Mouse (Mus musculus): Measurements from ENCODE around the gene 4933412E24Rik. TPM values are rescaled to one million over a fixed set of nuclear protein-coding genes. Genes with fewer than 3 reads are reported as not detected.

Gene 4933412E24Rik
- not detected in 2 replicates for polyA plus RNA-seq (2012; ENCODE audit: insufficient read depth, insufficient read length, missing spikeins)

GRCm38 (mm10) chr15:60016513-60016912 is at the start of gene 4933412E24Rik:
4933412E24Rik (minus strand) TSS chr15:60016613.
- Histone ChIP-seq H3K27ac (replicated peaks; ENCODE audit: low read depth, low read length) (no peak within 1 kb of the TSS), H3K4me1 (ENCODE audit: control insufficient read depth, insufficient read depth, insufficient read length, low read length) (no peaks in the 10 kb centered on the region), H3K4me3 (ENCODE audit: insufficient read depth, low read depth, low read length) (no peak within 1 kb of the TSS)

GRCm38 (mm10) chr15:60030728-60031127 is 14.3 kb upstream of the 4933412E24Rik start:
- H3K4me3 ChIP-seq (ENCODE audit: insufficient read depth, low read depth, low read length) = no peak overlapping the region
- no peaks in the 10 kb centered on the region for H3K4me1 ChIP-seq (ENCODE audit: control insufficient read depth, insufficient read depth, insufficient read length, low read length)

GRCm38 (mm10) chr15:60021256-60021655 is 4.8 kb upstream of the 4933412E24Rik start:
- Histone ChIP-seq H3K4me1 (ENCODE audit: control insufficient read depth, insufficient read depth, insufficient read length, low read length) (no peaks in the 10 kb centered on the region), H3K4me3 (ENCODE audit: insufficient read depth, low read depth, low read length) (no peak overlapping the region), H3K27ac (replicated peaks; ENCODE audit: low read depth, low read length) (no peak overlapping the region)

More at GRCm38 (mm10) chr15:60030728-60031127, 14.3 kb upstream of the 4933412E24Rik start:
- no peak overlapping the region for H3K27ac ChIP-seq (replicated peaks; ENCODE audit: low read depth, low read length)

- no peaks in the 10 kb centered on the region; the same call in 1 of the 2 replicates for H3K4me1 ChIP-seq (ENCODE audit: control insufficient read depth, insufficient read depth, insufficient read length, low read length)
- H3K4me3 ChIP-seq (ENCODE audit: insufficient read depth, low read depth, low read length) = no peak overlapping the region
- H3K27ac ChIP-seq (replicated peaks; ENCODE audit: low read depth, low read length) = no peak overlapping the region
Observed at GRCm38 (mm10) chr15:60010199-60010598, 6.2 kb downstream of the 4933412E24Rik start.

GRCm38 (mm10) chr15:60009610-60010009 is 6.8 kb downstream of the 4933412E24Rik start:
- Histone ChIP-seq H3K27ac (replicated peaks; ENCODE audit: low read depth, low read length) (no peak overlapping the region), H3K4me1 (ENCODE audit: control insufficient read depth, insufficient read depth, insufficient read length, low read length) (no peaks in the 10 kb centered on the region; the same call in 1 of the 2 replicates), H3K4me3 (ENCODE audit: insufficient read depth, low read depth, low read length) (no peak overlapping the region)

- H3K4me3 ChIP-seq (ENCODE audit: insufficient read depth, low read depth, low read length) = no peak overlapping the region
- no peaks in the 10 kb centered on the region for H3K4me1 ChIP-seq (ENCODE audit: control insufficient read depth, insufficient read depth, insufficient read length, low read length)
- H3K27ac ChIP-seq (replicated peaks; ENCODE audit: low read depth, low read length) = no peak overlapping the region
Observed at GRCm38 (mm10) chr15:59983777-59984176, 32.6 kb downstream of the 4933412E24Rik start.

- H3K4me1 ChIP-seq (ENCODE audit: control insufficient read depth, insufficient read depth, insufficient read length, low read length) = no peaks in the 10 kb centered on the region
Observed at GRCm38 (mm10) chr15:59975310-59975709, 41.1 kb downstream of the 4933412E24Rik start.

GRCm38 (mm10) chr15:59974584-59974983 is 41.8 kb downstream of the 4933412E24Rik start:
- no peaks in the 10 kb centered on the region for H3K4me1 ChIP-seq (ENCODE audit: control insufficient read depth, insufficient read depth, insufficient read length, low read length)
- H3K4me3 ChIP-seq (ENCODE audit: insufficient read depth, low read depth, low read length) = no peak overlapping the region
- H3K27ac ChIP-seq (replicated peaks; ENCODE audit: low read depth, low read length) = no peak overlapping the region

More at GRCm38 (mm10) chr15:59975310-59975709, 41.1 kb downstream of the 4933412E24Rik start:
- no peak overlapping the region for H3K27ac ChIP-seq (replicated peaks; ENCODE audit: low read depth, low read length)
- H3K4me3 ChIP-seq (ENCODE audit: insufficient read depth, low read depth, low read length) = no peak overlapping the region

- no peaks in the 10 kb centered on the region for H3K4me1 ChIP-seq (ENCODE audit: control insufficient read depth, insufficient read depth, insufficient read length, low read length)
- no peak overlapping the region for H3K27ac ChIP-seq (replicated peaks; ENCODE audit: low read depth, low read length)
Observed at GRCm38 (mm10) chr15:59973651-59974519, 42.5 kb downstream of the 4933412E24Rik start.

More at GRCm38 (mm10) chr15:59973651-59974519, 42.5 kb downstream of the 4933412E24Rik start:
- no peak overlapping the region for H3K4me3 ChIP-seq (ENCODE audit: insufficient read depth, low read depth, low read length)
